Comparison of ENCODE assay signal across 8 mouse cellular contexts in the genomic region with DNA sequence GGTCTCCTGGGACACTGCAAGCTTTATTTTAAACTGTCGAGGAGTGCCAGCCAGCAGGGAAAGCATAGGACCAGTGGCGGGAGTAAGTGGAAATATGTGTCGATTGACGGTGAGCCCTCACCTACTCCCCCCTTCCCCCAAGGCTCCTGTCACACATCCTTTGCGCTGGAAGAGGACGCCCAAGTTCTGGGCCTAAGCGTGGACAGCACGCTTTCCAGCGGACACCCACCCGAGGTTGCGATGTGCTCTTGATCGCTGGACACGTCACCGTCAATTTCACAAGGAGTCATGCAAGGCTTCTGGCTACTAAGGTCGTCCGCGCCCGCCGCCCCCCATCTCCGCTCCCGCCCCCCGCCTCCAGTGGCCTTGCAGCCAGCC. TPM values are rescaled to one million over a fixed set of nuclear protein-coding genes. Genes with fewer than 3 reads are reported as not detected.
DNase-seq lines count a peak whose midpoint lies in the region; ATAC-seq lines count a peak whose summit lies in the region.

No protein-coding gene starts in this region.

- H3K4me1 ChIP-seq in heart, embryonic 14.5 days (ENCODE audit: control insufficient read depth in 2 of 2, insufficient read depth in 2 of 2, low read length in 2 of 2): peaks cover 19 to 31% of the 10 kb centered on the region in 2 experiments
- H3K4me1 ChIP-seq in liver, embryonic 15.5 days (replicated peaks): no peaks in the 10 kb centered on the region; the same call in 1 of the 2 replicates

- peak; percentile 13; the same call in 1 of the 2 replicates for ATAC-seq in heart, embryonic 14.5 days (ENCODE audit: insufficient number of reproducible peaks, insufficient read depth, low FRiP score, low read depth)
- no peak for ATAC-seq in liver, embryonic 15.5 days (ENCODE audit: insufficient read depth)

- peaks cover 22% of the 10 kb centered on the region for H3K27me3 ChIP-seq in heart, embryonic 14.5 days (ENCODE audit: control insufficient read depth, insufficient read depth, low read length)
- peaks cover 85% of the 10 kb centered on the region for H3K27me3 ChIP-seq in liver, embryonic 15.5 days

- H3K4me3 ChIP-seq in heart, embryonic 14.5 days (ENCODE audit: control insufficient read depth in 1 of 2, insufficient read depth in 1 of 2, low read depth in 1 of 2, low read length in 2 of 2): peak overlapping the region; percentile 62 to 73
- peak overlapping the region; percentile 50 for H3K4me3 ChIP-seq in liver, embryonic 15.5 days (replicated peaks)

- peak; percentile 58 for DNase-seq in embryo, embryonic 9.5 days (ENCODE audit: extremely low spot score)
- DNase-seq in embryo, embryonic 11 days: no peak
- DNase-seq in ES-CJ7 (ENCODE audit: low read depth, low spot score) (peak; percentile 31), adipocyte (ENCODE audit: low spot score) (no peak)
- DNase-seq in spleen, postnatal 36 days (ENCODE audit: low spot score in 2 of 2): no peak
- no peak for DNase-seq in gastrocnemius, postnatal 4 days (ENCODE audit: low spot score in 2 of 2)

- peak overlapping the region; percentile 81 for H3K4me2 ChIP-seq in heart, embryonic 14.5 days (ENCODE audit: low read length)
- H3K4me2 ChIP-seq in liver, embryonic 15.5 days: peak overlapping the region; percentile 62

- no peaks in the 10 kb centered on the region for H3K36me3 ChIP-seq in heart, embryonic 14.5 days (ENCODE audit: control insufficient read depth, insufficient read depth, low read length)
- H3K36me3 ChIP-seq in liver, embryonic 15.5 days (replicated peaks): no peaks in the 10 kb centered on the region

- under 1% methylated on average over 22 of the region's 22 CpGs for WGBS in heart, embryonic 14.5 days
- 2% methylated on average over 22 of the region's 22 CpGs for WGBS in liver, embryonic 15.5 days (ENCODE audit: insufficient replicate concordance)

- H3K9me3 ChIP-seq in heart, embryonic 14.5 days (ENCODE audit: control insufficient read depth, low read length): no peaks in the 10 kb centered on the region
- H3K9me3 ChIP-seq in liver, embryonic 15.5 days (replicated peaks): no peaks in the 10 kb centered on the region

- peak overlapping the region; percentile 92 for H3K9ac ChIP-seq in heart, embryonic 14.5 days (ENCODE audit: low read length)
- H3K9ac ChIP-seq in liver, embryonic 15.5 days: no peak overlapping the region

- peak overlapping the region; percentile 87 to 97 for H3K27ac ChIP-seq in heart, embryonic 14.5 days (replicated peaks in 1 of 2; ENCODE audit: control insufficient read depth in 1 of 2, insufficient read depth in 1 of 2, low read depth in 2 of 2, low read length in 2 of 2)
- no peak overlapping the region for H3K27ac ChIP-seq in liver, embryonic 15.5 days (replicated peaks)

RNA-seq across cellular contexts. Expression of a gene that starts 0.3 kb away (rescaled TPM):
- polyA plus RNA-seq in heart, embryonic 14.5 days (2014; fragmentation: Nextera tagmentation; extraction: Ambion mirVana): 67.5 and 72.1 TPM in 2 replicates
- polyA plus RNA-seq in liver, embryonic 15.5 days (2015; fragmentation: Nextera tagmentation; extraction: Ambion mirVana): 9.5 and 11.0 TPM in 2 replicates
- total RNA-seq in gastrocnemius, postnatal 4 days (2021): 100 to 1,000 TPM; 107 to 114 TPM

RNA-seq across cellular contexts. Expression of a gene that starts 26.4 kb away (rescaled TPM):
- not detected in 2 replicates for polyA plus RNA-seq in heart, embryonic 14.5 days (2014; fragmentation: Nextera tagmentation; extraction: Ambion mirVana)
- not detected in 2 replicates for polyA plus RNA-seq in liver, embryonic 15.5 days (2015; fragmentation: Nextera tagmentation; extraction: Ambion mirVana)
- not detected for total RNA-seq in gastrocnemius, postnatal 4 days (2021)

Comparison
In these comparisons a context has a peak if more than half of its experiments do, and no peak if none do; other contexts are left out.
1. DNase-seq: peak in embryo, embryonic 9.5 days (single experiment) and ES-CJ7 (single experiment); none in embryo, embryonic 11 days (single experiment), spleen, postnatal 36 days (0 of 2), adipocyte (single experiment) and gastrocnemius, postnatal 4 days (0 of 2).